Mouse (Mus musculus) G1E (cell line): ENCODE data around the gene Cep57.

ENCODE experiments used
- CTCF ChIP-seq: IDR thresholded peaks from 2 replicates; pipeline ENCODE4 v1.5.1; 2012; ENCODE audit warnings: low read depth, low read length, inconsistent platforms, mixed read lengths
- GATA1 ChIP-seq: IDR thresholded peaks from 2 replicates; pipeline ENCODE4 v1.6.1; 2012; ENCODE audit warnings: borderline replicate concordance, low read length, inconsistent platforms, mixed read lengths
- GATA2 ChIP-seq: IDR thresholded peaks from 2 replicates; pipeline ENCODE4 v1.6.1; 2012; ENCODE audit warnings: low read depth, low read length, inconsistent platforms, borderline replicate concordance
- POLR2AphosphoS5 ChIP-seq: IDR thresholded peaks from 2 replicates; pipeline ENCODE4 v1.6.1; 2012; ENCODE audit warnings: low read depth, low read length, inconsistent platforms; ENCODE audit not compliant: insufficient replicate concordance

GRCm38 (mm10) chr9:13875340-13875739 is 48.4 kb upstream of the Cep57 start:
- TF ChIP-seq CTCF (no peak), GATA1 (no peak), GATA2 (no peak), POLR2AphosphoS5 (no peak)
